Mouse (Mus musculus) embryonic stem cell, embryonic (primary cell): ENCODE results near the gene Il23a.

Source experiments
- CTCF ChIA-PET, 4 experiments: fragments of 300-600 bp in 2 of 4; fragments of 350-600 bp in 2 of 4; sonication (Branson Sonifier 250); formaldehyde crosslinking; loops; one replicate each; lab custom pipeline; 2022; ENCODE audit warnings: inconsistent platforms in 2 of 4; lab: Charles Lee
- POLR2A ChIA-PET, 4 experiments: fragments of 300-600 bp in 2 of 4; fragments of 350-600 bp in 2 of 4; sonication (Branson Sonifier 250); formaldehyde crosslinking; loops; one replicate each; lab custom pipeline; 2022; ENCODE audit warnings: antibody characterized with exemption in 4 of 4, inconsistent platforms in 1 of 4; lab: Charles Lee

The Il23a gene

DNA sequence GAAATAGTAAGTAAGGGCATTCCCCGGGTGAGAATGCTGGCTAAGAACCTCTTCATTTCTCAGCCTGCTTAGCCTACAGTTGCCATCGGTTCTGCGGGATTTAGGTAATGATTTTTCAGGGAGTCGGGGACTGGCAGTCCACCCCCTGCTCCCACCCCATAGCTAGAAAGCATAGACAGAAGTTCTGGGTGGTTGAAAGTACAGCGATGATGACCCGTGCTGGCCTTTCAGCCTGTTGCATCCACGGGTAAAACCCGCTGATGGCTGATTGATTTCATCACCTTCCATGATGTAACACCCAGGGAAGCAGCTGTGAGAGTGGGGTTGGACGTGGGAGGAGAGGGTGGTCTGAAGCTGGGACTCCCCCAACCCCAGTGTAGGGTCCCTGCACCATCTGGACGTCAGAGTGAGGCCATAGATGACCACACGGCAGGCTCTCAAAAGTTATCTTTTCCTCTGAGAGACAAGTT lies at the start of gene Il23a:
Il23a (minus strand) TSS at position 51 of the 470 bp plus-strand sequence.
- POLR2A ChIA-PET, result interaction anchor here in 3 of 4 experiments (0.6 to 2.3 kb wide), 17 partner anchors 10 to 258 kb away, joined by 3 to 7 read pairs (median 4); partner anchors contain the start of genes Zc3h10 (in 2 of the 3), Apof (in 1 of the 3), Atp5b (in 1 of the 3) and Stat2 (in 1 of the 3)
- CTCF ChIA-PET, result interaction anchor here in 2 of 4 experiments (1.0 to 1.1 kb wide), 2 partner anchors 15 kb away, joined by 3 to 4 read pairs; no protein-coding TSS in a partner anchor

DNA sequence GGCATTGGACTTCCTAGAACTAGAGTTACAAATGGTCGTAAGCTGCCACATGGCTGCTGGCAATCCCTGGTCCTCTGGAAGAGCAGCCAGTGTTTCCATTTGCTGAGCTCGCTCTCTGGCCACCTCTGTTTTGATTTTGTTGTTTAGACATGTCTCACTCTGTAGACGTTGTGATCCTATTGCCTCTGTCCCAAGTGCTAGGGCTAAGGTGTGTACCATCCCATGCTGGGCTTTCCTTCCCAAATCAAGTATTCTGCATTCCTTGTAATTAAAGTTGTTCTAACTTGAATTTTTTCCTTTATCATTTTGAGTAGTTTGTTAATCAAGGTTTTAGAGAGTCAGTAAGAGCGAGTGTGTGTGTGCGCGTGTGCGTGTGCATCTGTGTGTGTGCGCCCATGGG lies 49.0 kb upstream of the Il23a start:
- CTCF ChIA-PET, result interaction anchor here in 3 of 4 experiments (0.6 to 2.2 kb wide), 4 partner anchors 11 to 15 kb away, joined by 3 to 9 read pairs (median 4); no protein-coding TSS in a partner anchor
- POLR2A ChIA-PET, result interaction anchor here in 3 of 4 experiments (0.6 to 2.7 kb wide), 13 partner anchors 10 to 136 kb away, joined by 3 to 9 read pairs (median 3); partner anchors contain the start of genes Cs (in 2 of the 3), Cnpy2 (in 1 of the 3), Coq10a (in 1 of the 3) and Nabp2 (in 1 of the 3)

DNA sequence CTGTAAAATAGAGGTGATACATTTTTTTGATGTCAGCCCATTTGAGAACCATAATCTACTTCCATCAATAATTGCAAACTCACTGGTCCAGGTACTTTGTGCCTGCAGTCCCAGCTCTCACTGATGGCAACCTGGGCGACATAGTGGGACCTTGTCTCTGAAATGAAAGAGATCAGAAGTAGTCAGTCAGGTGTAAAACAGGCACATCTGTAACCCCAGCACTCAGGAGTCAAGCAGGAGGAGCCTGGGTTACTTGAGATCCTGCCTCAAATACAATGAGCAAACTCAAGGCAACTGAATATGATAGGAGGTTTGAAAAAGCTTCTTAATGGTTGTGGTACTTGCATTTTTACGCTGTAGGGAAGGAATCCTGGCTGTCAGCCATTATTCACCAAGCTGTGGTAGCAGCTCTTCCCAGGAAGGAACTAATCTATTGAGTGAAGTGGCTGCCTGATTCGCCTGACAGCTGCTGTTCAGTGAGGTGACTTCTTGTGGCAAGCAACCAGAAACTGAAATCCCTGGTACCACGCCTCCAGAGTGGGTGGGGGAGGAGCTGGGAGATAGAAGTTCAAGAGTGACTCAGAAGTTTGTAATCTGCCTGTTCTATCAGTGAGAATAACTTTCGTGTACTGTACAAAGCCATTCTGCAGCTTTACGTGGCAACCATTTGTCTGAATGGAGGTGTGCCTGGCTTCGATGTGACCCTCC lies 46.2 kb upstream of the Il23a start:
- CTCF ChIA-PET, result interaction anchor here (0.5 to 1.7 kb wide), 26 partner anchors 10 to 818 kb away, joined by 3 to 14 read pairs (median 4); partner anchors contain the start of genes Cnpy2 (in 1 of the 4), Coq10a (in 1 of the 4) and Myl6 (in 1 of the 4)

DNA sequence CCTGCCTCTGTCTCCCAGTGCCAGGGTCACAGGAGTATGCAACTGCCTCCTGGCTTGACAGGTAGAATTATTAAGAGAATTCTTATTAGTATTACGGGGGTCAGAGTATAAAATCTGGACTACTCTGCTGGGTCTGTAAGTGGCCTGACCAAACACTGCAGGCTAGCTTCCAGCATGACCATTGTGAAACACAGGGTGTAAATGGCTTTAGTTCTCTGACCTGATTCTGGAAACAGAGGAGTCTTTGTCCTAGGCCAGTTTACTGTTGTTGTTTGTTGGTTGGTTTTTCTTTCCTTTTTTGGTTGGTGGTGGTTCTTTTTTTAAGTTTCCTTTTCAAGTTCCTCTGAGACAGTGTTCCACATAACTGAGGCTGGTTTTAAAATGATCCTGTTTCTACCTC lies 44.9 kb upstream of the Il23a start:
- ChIA-PET POLR2A (interaction anchor here in 3 of 4 experiments (0.8 to 14.1 kb wide), 7 partner anchors 15 to 289 kb away, joined by 3 to 252 read pairs (median 4); partner anchors contain the start of genes Cnpy2 (in 1 of the 3) and Coq10a (in 1 of the 3)), CTCF (interaction anchor here in 2 of 4 experiments (0.7 kb wide), 3 partner anchors 96 to 293 kb away, joined by 5 to 14 read pairs (median 5); no protein-coding TSS in a partner anchor)

More for the DNA sequence above, 46.2 kb upstream of the Il23a start:
- POLR2A ChIA-PET, result interaction anchor here (0.6 to 14.1 kb wide), 38 partner anchors 9 to 716 kb away, joined by 3 to 252 read pairs (median 5); partner anchors contain the start of genes Cnpy2 (in 3 of the 4), Coq10a (in 2 of the 4), Pan2 (in 2 of the 4) and Rnf41 (in 2 of the 4)

DNA sequence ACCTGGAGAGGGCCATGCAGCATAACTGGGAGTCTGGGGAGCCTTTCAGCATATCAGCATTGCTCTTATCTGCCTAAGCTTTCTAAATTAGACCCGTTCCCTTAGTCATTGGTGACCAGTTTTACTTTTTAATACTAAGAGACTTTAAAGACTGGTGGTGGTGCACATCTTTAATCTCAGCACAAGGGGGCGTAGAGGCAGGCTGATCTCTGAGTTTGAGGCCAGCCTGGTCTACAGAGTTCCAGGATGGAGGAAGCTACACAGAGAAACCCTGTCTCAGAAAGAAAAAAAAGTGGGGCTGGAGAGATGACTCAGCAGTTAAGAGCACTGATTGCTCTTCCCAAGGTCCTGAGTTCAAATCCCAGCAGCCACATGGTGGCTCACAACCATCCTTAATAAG lies 41.7 kb upstream of the Il23a start:
- POLR2A ChIA-PET, result interaction anchor here in 3 of 4 experiments (0.6 to 14.1 kb wide), 20 partner anchors 10 to 579 kb away, joined by 3 to 252 read pairs (median 4); partner anchors contain the start of genes Cnpy2 (in 2 of the 3), Coq10a (in 2 of the 3), Nabp2 (in 1 of the 3) and Naca (in 1 of the 3)
- CTCF ChIA-PET, result interaction anchor here (0.5 to 1.4 kb wide), 13 partner anchors 9 to 259 kb away, joined by 3 to 8 read pairs (median 3); partner anchors contain the start of gene Stat2 (in 1 of the 4)

DNA sequence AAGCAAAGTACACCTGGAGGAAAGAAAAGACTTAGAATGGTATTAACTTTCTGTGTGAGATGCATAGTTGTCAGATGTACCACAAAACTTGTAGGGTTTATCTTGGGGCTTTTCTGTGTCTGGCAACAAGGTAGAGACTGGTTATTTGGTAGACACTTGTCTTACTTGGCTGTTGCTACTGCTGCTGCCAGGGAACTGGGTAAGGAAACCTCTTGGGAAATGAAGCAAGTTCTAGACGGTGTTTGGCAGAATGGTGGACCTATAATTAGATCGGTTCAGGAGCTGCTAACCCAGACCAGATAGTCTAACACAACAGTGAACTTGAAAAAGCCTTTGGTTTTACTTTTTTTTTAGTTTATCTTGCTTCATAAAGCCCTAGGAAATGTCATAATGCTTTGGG lies 40.4 kb upstream of the Il23a start:
- CTCF ChIA-PET, result interaction anchor here in 2 of 4 experiments (0.7 to 2.1 kb wide), 5 partner anchors 17 to 662 kb away, joined by 3 to 7 read pairs (median 6); partner anchors contain the start of gene Cnpy2 (in 1 of the 2)
- POLR2A ChIA-PET, result interaction anchor here in 2 of 4 experiments (0.6 to 14.1 kb wide), 25 partner anchors 12 to 557 kb away, joined by 3 to 252 read pairs (median 7); partner anchors contain the start of genes Cnpy2 (in 2 of the 2), Nabp2 (in 2 of the 2), Pan2 (in 2 of the 2) and Rnf41 (in 2 of the 2)

DNA sequence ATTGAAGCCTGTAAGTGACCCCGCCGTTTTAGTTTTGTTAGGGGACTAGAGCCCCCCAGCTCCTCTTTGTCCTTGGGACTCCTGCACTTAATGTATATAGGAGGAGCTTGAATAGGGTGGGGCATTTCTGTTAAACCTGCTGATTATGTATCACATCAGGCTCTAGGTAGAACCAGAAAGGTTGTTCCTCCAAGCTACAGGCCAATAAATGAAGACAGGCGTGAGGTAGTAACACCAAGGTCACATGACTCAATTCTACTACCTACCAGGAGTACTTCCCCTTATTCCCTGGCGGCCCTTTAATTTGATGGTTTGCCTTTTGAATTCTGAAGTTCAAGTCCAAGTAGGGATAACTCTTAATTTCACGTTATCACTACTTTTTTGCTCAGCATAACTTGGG lies 39.9 kb upstream of the Il23a start:
- CTCF ChIA-PET, result interaction anchor here in 2 of 4 experiments (0.7 to 2.1 kb wide), 9 partner anchors 12 to 662 kb away, joined by 3 to 7 read pairs (median 3); partner anchors contain the start of genes Cnpy2 (in 1 of the 2), Nabp2 (in 1 of the 2) and Rnf41 (in 1 of the 2)
- POLR2A ChIA-PET, result interaction anchor here (0.5 to 14.1 kb wide), 51 partner anchors 9 to 676 kb away, joined by 3 to 252 read pairs (median 4); partner anchors contain the start of genes Cnpy2 (in 3 of the 4), Zc3h10 (in 3 of the 4), Nabp2 (in 2 of the 4) and Pa2g4 (in 2 of the 4)

DNA sequence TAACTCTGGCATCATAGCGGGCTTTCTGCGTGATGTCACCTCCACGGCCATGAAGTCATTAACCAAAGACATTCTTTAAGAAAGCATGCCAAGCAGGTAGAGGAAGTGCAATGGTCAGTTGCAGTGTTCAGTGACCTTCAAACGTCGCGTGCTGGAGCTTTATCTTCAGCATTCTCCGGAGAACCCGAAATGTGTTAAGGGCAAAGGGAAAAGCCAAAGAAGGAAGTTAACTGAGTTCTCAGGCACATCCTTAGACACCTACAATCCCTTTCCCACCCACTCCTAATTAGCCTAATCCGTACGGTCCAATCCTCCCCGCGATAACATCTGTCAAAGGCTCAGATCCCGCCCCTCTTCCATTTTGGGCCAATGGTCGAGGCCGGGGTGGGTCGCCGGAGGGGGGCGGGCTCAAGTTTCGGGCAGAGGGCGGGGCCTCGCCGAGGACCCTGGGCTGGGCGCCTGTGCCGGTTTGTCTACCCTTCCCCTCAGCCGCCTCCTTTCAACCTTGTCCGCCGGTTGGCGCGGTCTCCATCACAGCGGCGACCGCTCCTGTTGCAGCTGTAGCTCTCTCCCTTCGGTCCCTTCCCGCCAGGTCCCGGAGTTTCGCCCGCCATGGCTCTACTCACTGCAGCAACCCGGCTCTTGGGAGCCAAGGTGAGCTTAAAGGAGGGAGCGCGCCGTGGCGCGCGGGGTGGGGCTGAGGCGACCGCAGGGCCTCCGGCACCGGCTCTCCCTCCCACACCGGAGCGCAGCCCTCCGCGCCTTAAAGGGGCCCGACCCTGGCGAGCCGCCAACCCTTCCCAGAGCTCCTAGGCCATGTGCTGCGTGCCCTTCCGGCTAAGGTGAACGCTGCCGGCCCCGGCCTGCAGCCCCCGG lies 39.0 kb upstream of the Il23a start, which contains the start of gene Cs:
Cs (plus strand) TSS at position 429 of the 876 bp plus-strand sequence.
- CTCF ChIA-PET, result interaction anchor here in 2 of 4 experiments (0.7 to 2.1 kb wide), 8 partner anchors 11 to 74 kb away, joined by 3 to 7 read pairs (median 4); partner anchors contain the start of genes Cnpy2 (in 1 of the 2), Nabp2 (in 1 of the 2) and Rnf41 (in 1 of the 2)

DNA sequence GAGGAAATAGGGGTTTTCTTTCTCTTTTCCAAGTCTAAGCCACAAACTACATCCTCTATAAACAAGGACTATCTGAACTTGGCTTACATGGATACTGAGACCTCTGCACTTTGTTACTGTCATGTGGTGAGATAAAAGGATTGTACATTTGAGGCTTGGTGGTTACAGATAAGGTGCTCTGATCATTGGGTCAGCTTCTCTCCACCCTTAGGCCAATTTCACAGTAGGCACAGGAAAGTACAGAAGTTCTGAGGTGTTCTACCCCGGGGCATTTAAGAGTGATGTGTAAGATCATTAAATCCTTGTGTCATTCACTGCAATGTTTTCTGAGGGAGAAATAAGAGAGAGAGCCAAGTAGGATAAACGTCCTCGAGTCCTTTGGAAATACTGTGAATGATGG lies 38.0 kb upstream of the Il23a start:
- ChIA-PET POLR2A (interaction anchor here (0.6 to 14.1 kb wide), 28 partner anchors 8 to 302 kb away, joined by 3 to 252 read pairs (median 4); partner anchors contain the start of genes Cnpy2 (in 3 of the 4), Pan2 (in 2 of the 4), Zc3h10 (in 2 of the 4) and Gls2 (in 1 of the 4)), CTCF (interaction anchor here in 2 of 4 experiments (0.8 to 1.2 kb wide), 4 partner anchors 9 to 75 kb away, joined by 3 read pairs; partner anchors contain the start of genes Nabp2 (in 1 of the 2) and Rnf41 (in 1 of the 2))

More for the DNA sequence above, 39.0 kb upstream of the Il23a start, which contains the start of gene Cs:
- POLR2A ChIA-PET, result interaction anchor here (0.5 to 14.1 kb wide), 60 partner anchors 9 to 676 kb away, joined by 3 to 252 read pairs (median 4); partner anchors contain the start of genes Cnpy2 (in 3 of the 4), Pa2g4 (in 3 of the 4), Zc3h10 (in 3 of the 4) and Nabp2 (in 2 of the 4)

DNA sequence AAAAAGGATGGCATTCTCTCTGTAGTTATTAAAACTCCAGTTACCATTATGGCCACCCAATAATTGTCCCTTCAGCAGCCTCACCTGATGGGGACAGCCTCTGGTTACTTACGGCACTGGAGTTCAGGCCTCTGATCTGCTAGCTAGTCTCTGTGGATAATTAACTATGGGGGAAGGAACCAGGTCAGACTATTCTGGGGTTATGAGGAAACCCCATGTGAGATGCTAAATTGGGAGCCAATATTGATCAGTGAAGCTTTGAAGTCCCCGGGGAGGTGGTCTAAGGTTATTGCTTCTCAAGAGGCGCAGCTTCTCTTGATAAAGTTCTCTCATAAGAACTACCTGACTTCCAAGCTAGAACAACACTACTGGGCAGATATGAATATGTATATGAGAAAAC lies 37.6 kb upstream of the Il23a start:
- ChIA-PET CTCF (interaction anchor here in 3 of 4 experiments (0.6 to 1.3 kb wide), 6 partner anchors 8 to 75 kb away, joined by 3 to 5 read pairs (median 3); partner anchors contain the start of genes Cnpy2 (in 1 of the 3), Nabp2 (in 1 of the 3) and Rnf41 (in 1 of the 3)), POLR2A (interaction anchor here in 3 of 4 experiments (0.6 to 14.1 kb wide), 20 partner anchors 11 to 212 kb away, joined by 3 to 252 read pairs (median 4); partner anchors contain the start of genes Cnpy2 (in 3 of the 3), Pan2 (in 2 of the 3), Zc3h10 (in 2 of the 3) and Coq10a (in 1 of the 3))

DNA sequence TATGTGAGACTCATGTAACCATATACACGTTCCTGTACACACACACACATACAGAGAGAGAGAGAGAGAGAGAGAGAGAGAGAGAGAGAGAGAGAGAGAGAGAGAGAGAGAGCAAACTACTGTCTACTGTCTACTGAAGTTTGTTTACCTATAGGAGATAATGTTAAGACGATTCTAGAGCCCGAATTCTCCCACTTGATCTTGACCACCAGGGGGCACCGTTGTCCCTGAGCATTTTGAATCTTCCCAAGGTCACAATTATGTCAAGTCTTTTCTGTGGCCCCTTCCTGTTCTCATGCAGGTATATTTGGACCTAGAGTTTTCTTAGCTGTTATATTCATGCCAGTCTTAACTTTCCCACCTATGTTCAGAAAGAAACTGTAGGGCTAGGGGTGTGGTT lies 37.0 kb upstream of the Il23a start:
- ChIA-PET POLR2A (interaction anchor here in 3 of 4 experiments (1.0 to 14.1 kb wide), 21 partner anchors 9 to 212 kb away, joined by 3 to 252 read pairs (median 4); partner anchors contain the start of genes Cnpy2 (in 3 of the 3), Zc3h10 (in 2 of the 3), Coq10a (in 1 of the 3) and Gls2 (in 1 of the 3)), CTCF (interaction anchor here (0.5 to 1.9 kb wide), 24 partner anchors 8 to 781 kb away, joined by 3 to 8 read pairs (median 3); partner anchors contain the start of genes Cnpy2 (in 2 of the 4), Nabp2 (in 1 of the 4), Pan2 (in 1 of the 4) and Rnf41 (in 1 of the 4))

DNA sequence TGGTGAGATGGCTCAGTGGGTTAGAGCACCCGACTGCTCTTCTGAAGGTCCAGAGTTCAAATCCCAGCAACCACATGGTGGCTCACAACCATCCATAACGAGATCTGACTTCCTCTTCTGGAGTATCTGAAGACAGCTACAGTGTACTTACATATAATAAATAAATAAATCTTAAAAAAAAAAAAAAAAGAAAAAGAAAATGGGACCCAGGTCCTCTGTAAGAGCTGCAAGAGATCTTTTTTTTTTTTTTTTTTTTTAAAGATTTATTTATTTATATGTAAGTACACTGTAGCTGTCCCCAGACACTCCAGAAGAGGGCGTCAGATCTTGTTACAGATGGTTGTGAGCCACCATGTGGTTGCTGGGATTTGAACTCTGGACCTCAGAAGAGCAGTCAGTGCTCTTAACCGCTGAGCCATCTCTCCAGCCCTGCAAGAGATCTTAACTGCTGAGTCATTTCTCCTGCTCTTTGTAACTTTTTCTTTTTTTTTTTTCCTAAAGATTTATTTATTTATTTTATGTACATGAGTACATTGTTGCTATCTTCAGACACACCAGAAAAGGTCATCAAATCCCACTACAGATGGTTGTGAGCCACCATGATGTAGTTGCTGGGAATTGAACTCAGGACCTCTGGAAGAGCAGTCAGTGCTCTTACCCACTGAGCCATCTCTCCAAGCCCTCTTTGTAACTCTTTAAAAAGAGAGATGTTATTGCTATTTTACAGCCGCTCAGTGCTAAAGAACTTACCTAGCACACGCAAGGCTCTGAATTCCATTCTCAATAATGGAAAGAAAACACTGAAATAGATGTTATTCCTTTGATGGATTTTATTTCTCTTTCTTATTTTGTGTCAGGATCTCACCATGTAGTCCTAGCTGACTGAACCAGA lies 34.1 kb upstream of the Il23a start:
- POLR2A ChIA-PET, result interaction anchor here in 3 of 4 experiments (0.6 to 14.1 kb wide), 11 partner anchors 8 to 1272 kb away, joined by 3 to 252 read pairs (median 4); partner anchors contain the start of genes Cnpy2 (in 3 of the 3), Esyt1 (in 1 of the 3), Nabp2 (in 1 of the 3) and Rnf41 (in 1 of the 3)
- CTCF ChIA-PET, result interaction anchor here in 3 of 4 experiments (0.6 to 0.7 kb wide), 5 partner anchors 9 to 558 kb away, joined by 3 read pairs; partner anchors contain the start of gene Pa2g4 (in 1 of the 3)

DNA sequence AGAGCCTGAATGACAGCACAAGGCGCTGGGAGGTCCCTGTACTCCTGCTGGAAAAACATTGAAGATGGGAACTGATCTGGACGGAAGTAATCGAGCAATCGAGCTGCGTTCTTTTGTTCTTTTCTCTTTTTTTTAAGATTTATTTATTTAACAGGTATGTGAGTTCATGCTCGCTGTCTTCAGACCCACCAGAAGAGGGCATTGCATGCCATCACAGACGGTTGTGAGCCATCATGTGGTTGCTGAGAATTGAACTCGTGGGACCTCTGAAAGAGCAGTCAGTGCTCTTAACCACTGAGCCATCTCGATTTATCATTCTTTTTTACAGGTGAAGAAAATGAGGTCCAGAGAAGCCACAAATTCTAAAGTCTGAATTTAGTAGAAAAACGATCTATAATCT lies 29.1 kb upstream of the Il23a start:
- ChIA-PET CTCF (interaction anchor here in 2 of 4 experiments (0.9 to 1.5 kb wide), 5 partner anchors 9 to 84 kb away, joined by 3 to 4 read pairs (median 3); partner anchors contain the start of genes Nabp2 (in 1 of the 2) and Rnf41 (in 1 of the 2)), POLR2A (interaction anchor here in 3 of 4 experiments (0.7 to 12.0 kb wide), 8 partner anchors 10 to 257 kb away, joined by 3 to 252 read pairs (median 3); partner anchors contain the start of genes Coq10a (in 1 of the 3), Cs (in 1 of the 3) and Pan2 (in 1 of the 3))

DNA sequence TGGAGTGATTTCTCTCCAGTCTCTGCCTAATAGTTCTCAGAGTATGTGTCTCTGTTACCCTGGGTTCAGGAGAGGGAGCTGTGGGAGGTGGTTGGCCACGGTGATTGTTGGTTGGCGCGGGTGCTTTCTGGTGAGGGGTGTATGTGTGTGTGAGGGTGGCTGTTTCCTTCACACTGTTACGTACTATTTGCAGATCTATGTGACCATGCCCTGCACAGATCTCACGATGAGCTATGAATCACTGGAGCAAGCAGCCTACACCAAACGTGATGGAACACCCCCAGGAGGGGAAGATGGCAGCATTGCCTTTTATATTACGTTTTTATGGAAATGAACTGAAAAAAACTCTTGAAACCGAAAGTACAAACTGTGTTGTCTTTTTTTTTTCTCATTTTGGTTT lies 28.3 kb upstream of the Il23a start:
- CTCF ChIA-PET, result interaction anchor here in 3 of 4 experiments (0.5 to 1.1 kb wide), 7 partner anchors 8 to 127 kb away, joined by 3 to 6 read pairs (median 3); partner anchors contain the start of gene Cs (in 1 of the 3)

More for the DNA sequence above, 28.3 kb upstream of the Il23a start:
- POLR2A ChIA-PET, result interaction anchor here (0.5 to 12.0 kb wide), 22 partner anchors 7 to 292 kb away, joined by 3 to 252 read pairs (median 6); partner anchors contain the start of genes Pan2 (in 3 of the 4), Cs (in 2 of the 4), Atp5b (in 1 of the 4) and Gls2 (in 1 of the 4)
